In the genomic region with DNA sequence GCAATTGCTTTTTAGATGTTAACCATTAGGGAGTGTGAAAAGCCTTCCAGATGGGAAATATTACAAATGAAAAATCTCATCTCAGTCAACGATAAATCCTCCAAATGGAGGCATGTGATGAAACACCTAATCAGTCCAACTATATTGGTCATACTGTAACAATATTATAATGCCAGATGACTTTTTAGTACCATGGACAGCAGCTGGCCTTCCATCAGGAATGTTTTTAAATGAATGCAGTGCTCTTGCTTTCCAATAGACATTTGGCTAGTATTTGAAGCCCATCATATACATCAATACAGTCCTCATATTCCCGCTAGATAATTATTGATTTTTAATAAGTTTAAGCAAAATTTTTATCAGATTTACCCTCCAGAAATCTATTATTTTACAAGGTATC, we compare ENCODE assay signal across 17 mouse cellular contexts.
DNase-seq lines count a peak whose midpoint lies in the region; ATAC-seq and TF ChIP-seq lines count a peak whose summit lies in the region.
"Had no signal": no experiment of that assay in that cellular context is flagged by ENCODE, and none has a peak within 500 bp of the region (broad histone marks: within the 10 kb centered on the region; RNA-seq: fewer than 3 reads in every experiment).

No protein-coding gene starts in this region.

- no peak for TF ChIP-seq CTCF in lung, postnatal 0 days (IDR thresholded peaks at IDR 0.05)

- no peaks in the 10 kb centered on the region for H3K36me3 ChIP-seq in lung, postnatal 0 days (ENCODE audit: insufficient read depth, low read length)
- no peaks in the 10 kb centered on the region for H3K36me3 ChIP-seq in liver, embryonic 11.5 days (ENCODE audit: control insufficient read depth, insufficient read depth, low read length)
- H3K36me3 ChIP-seq: heart, embryonic 15.5 days; hindbrain, embryonic 12.5 days; liver, embryonic 12.5 days had no signal

- no peak overlapping the region for H3K27ac ChIP-seq in lung, postnatal 0 days (ENCODE audit: low read length)
- no peak overlapping the region for H3K27ac ChIP-seq in liver, embryonic 11.5 days (ENCODE audit: low read depth, low read length)
- H3K27ac ChIP-seq: heart, adult 2 months; heart, embryonic 15.5 days; hindbrain, embryonic 12.5 days; liver, embryonic 12.5 days had no signal

- intact Hi-C loops in heart, postnatal 10 days (cut with DNase I): no loop called here

- H3K4me1 ChIP-seq in lung, postnatal 0 days (ENCODE audit: insufficient read depth, low read depth, low read length): no peaks in the 10 kb centered on the region
- no peaks in the 10 kb centered on the region for H3K4me1 ChIP-seq in liver, embryonic 11.5 days (replicated peaks; ENCODE audit: control insufficient read depth, insufficient read depth, low read length)
- H3K4me1 ChIP-seq: heart, embryonic 15.5 days; hindbrain, embryonic 12.5 days; liver, embryonic 12.5 days had no signal

- no peak overlapping the region for H3K4me3 ChIP-seq in lung, postnatal 0 days (ENCODE audit: low read depth, low read length)
- H3K4me3 ChIP-seq in liver, embryonic 11.5 days (ENCODE audit: low read depth, low read length): no peak overlapping the region
- H3K4me3 ChIP-seq: heart, adult 2 months; heart, embryonic 15.5 days; hindbrain, embryonic 12.5 days; liver, embryonic 12.5 days had no signal

- TF ChIP-seq EP300 in lung, postnatal 0 days (IDR thresholded peaks at IDR 0.05): no peak

- WGBS in lung, postnatal 0 days: 63% methylated on average over 2 of the region's 2 CpGs
- 72% methylated on average over 2 of the region's 2 CpGs for WGBS in liver, embryonic 11.5 days

- DNase-seq in heart, postnatal 10 days: peak; percentile 9 to 24
- DNase-seq in heart, postnatal 4 days: no peak
- DNase-seq in lung, postnatal 0 days (ENCODE audit: low spot score): peak; percentile 46
- DNase-seq in lung, postnatal 25 days (ENCODE audit: low spot score): no peak
- peak; percentile 12 for DNase-seq in ZHBTc4 (ENCODE audit: low read depth, low spot score)
- DNase-seq in mesoderm, embryonic 11.5 days (ENCODE audit: low read depth, low spot score): peak; percentile 46
- no peak for DNase-seq in liver, embryonic 11.5 days (ENCODE audit: low spot score)
- DNase-seq: cerebellum, adult 11 months; cerebellum, postnatal 14 days; gastrocnemius, postnatal 14 days; heart, adult 2 months; thymus, postnatal 4 days had no signal

- H3K27me3 ChIP-seq in lung, postnatal 0 days (replicated peaks; ENCODE audit: insufficient read depth, low read length): no peaks in the 10 kb centered on the region
- no peaks in the 10 kb centered on the region for H3K27me3 ChIP-seq in liver, embryonic 11.5 days (replicated peaks; ENCODE audit: control insufficient read depth, insufficient read depth, low read length)
- H3K27me3 ChIP-seq: heart, embryonic 15.5 days; hindbrain, embryonic 12.5 days; liver, embryonic 12.5 days had no signal

- no peak for ATAC-seq in lung, postnatal 0 days
- ATAC-seq in liver, embryonic 11.5 days (replicated peaks; ENCODE audit: low FRiP score): no peak
- ATAC-seq: intestine, embryonic 16.5 days; liver, embryonic 12.5 days had no signal

- no peaks in the 10 kb centered on the region for H3K9me3 ChIP-seq in lung, postnatal 0 days (ENCODE audit: low read length)
- no peaks in the 10 kb centered on the region for H3K9me3 ChIP-seq in liver, embryonic 11.5 days (ENCODE audit: control insufficient read depth, low read length)
- H3K9me3 ChIP-seq: heart, embryonic 15.5 days; hindbrain, embryonic 12.5 days had no signal

- no peak overlapping the region for H3K4me2 ChIP-seq in lung, postnatal 0 days (replicated peaks; ENCODE audit: low read depth, low read length)
- no peak overlapping the region for H3K4me2 ChIP-seq in liver, embryonic 11.5 days
- H3K4me2 ChIP-seq: heart, embryonic 15.5 days; hindbrain, embryonic 12.5 days; liver, embryonic 12.5 days; midbrain, embryonic 11.5 days had no signal

- no peak overlapping the region for H3K9ac ChIP-seq in lung, postnatal 0 days (replicated peaks; ENCODE audit: low read depth)
- H3K9ac ChIP-seq in liver, embryonic 11.5 days (ENCODE audit: low read depth, low read length): no peak overlapping the region
- H3K9ac ChIP-seq: heart, embryonic 15.5 days; hindbrain, embryonic 12.5 days; liver, embryonic 12.5 days had no signal

Comparison
In these comparisons a context has a peak if more than half of its experiments do, and no peak if none do; other contexts are left out.
1. DNase-seq: peak in heart, postnatal 10 days (2 of 2), lung, postnatal 0 days (single experiment), ZHBTc4 (single experiment) and mesoderm, embryonic 11.5 days (single experiment); none in heart, postnatal 4 days (single experiment), lung, postnatal 25 days (single experiment) and liver, embryonic 11.5 days (single experiment).